Mouse (Mus musculus): Measurements from ENCODE around the gene Tspan8. TPM values are rescaled to one million over a fixed set of nuclear protein-coding genes. Genes with fewer than 3 reads are reported as not detected.

Tspan8 gene
- total RNA-seq, 2 experiments from 2014 or later, result 0.68 to 1.2 TPM

DNA sequence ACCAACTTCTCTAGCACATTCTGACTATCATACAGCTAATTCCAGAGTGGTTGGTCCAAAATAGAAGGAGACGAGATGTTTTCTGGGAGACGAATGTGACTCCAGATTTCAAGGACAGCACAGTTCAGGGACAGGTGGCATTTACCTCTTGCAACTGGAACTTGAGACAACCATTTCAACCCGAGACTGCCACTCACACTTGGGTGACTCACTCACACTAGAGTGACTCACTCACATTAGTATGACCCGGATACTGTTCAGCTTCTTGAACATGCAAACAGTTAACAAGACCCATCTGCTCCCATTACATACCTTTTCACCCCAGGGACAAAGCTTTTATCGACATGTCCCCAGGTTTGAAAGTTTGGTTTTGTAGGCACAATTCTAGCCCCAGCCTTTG lies 12.2 kb downstream of the Tspan8 start:
- intact Hi-C loops (cut with DNase I), result no loop called here
- DNase-seq (ENCODE audit: low spot score in 2 of 2), result no peak

DNA sequence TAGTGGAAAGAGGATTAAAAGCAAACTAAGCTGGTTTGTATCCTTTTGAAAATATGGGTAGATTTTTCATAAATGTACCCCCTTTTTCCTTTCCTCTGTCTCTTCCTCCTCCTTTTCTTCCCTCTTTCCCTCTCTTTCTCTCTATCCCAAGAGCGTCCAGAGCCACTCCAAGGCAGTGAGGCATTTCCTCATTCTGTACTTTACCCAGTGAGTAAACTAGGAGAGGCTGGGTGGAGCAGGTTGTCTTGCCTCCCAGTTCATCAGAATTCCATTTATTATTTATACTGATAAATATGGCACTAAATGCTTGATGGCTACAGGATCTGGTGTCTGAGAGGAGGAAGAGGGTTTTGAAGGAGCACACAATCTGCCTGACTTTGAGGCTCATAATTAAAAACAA lies 13.1 kb downstream of the Tspan8 start:
- no peak for DNase-seq (ENCODE audit: low spot score in 2 of 2)
- intact Hi-C loops (cut with DNase I), result no loop called here

DNA sequence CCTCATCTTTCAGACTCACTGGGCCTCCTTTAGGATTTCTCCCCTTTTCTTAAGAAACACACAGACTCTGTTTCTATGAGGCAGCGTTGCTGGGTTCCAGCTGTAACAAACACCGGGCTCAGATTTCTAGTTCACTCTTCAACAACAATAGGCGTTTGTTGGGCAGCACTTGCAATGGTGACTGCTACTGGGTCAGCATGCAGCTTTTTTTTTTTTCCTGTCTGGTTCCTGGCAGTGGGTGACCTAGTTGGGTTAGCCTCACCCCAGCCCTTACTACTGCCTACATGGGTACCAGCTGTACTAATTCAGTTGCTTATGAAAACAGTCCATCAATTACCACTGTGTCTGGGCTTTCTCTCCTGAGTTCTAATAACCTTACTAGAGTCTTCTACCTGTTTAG lies 14.1 kb downstream of the Tspan8 start:
- intact Hi-C loops (cut with DNase I), result no loop called here
- no peak for DNase-seq (ENCODE audit: low spot score in 2 of 2)

DNA sequence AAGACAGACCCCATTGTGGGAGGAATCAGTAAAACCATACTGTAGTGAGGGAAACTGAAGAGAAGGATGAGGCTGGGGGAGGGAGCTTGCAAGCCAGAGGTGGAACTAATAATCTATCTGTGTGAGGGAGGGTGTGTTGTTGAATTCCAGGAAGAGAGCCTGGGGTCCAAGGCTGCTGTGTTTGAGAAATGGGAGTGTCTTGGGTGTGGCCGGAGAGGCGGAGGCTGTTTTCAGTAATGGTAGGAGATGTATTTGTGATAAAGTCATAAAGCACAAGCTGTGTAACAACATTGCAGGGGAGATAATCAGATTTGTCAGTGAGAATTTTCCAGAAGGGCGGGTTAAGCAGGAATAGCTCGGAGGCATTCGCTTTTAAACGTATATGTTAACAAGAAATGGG lies 17.4 kb downstream of the Tspan8 start:
- no peak for DNase-seq (ENCODE audit: low spot score in 2 of 2)
- intact Hi-C loops (cut with DNase I), result no loop called here

DNA sequence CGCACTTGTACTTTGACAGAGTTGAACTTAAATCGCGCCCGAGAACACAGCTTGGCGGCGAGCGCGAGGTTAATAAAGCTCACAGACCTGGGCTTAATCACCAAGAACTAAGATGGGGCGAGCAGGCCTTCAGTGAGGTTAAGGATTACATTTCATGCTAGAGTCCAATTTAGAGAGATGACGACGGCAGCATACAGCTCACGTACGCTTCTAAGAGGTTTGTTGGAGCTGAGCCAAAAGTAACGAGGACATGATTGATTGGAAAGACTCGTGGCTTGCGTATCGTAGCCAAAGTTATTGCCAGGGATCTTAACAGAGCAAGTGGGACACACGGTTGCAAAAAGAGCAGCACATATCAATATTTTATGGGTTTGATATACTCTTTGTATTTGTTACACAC lies 30.3 kb downstream of the Tspan8 start:
- no peak for DNase-seq (ENCODE audit: low spot score in 2 of 2)
- intact Hi-C loops (cut with DNase I), result no loop called here

DNA sequence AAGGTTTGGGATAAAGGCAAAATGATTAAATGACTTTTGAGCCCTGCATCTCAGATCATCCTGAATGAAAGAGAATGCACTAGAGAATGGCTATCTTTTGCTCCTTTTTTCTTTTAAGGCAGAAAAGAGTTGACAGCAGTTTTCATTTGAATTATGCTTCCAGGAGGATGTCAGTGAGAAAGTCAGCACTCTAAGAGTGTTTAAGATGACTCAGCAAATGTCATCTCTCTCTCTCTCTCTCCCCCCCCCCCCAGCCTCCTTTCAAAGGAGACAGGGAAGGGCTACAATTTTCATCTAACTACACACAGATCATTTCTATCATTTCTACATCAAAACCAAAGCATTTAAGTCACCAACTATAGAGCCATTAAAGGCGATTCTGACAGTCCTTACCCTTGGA lies 31.9 kb downstream of the Tspan8 start:
- intact Hi-C loops (cut with DNase I), result no loop called here
- no peak for DNase-seq (ENCODE audit: low spot score in 2 of 2)

DNA sequence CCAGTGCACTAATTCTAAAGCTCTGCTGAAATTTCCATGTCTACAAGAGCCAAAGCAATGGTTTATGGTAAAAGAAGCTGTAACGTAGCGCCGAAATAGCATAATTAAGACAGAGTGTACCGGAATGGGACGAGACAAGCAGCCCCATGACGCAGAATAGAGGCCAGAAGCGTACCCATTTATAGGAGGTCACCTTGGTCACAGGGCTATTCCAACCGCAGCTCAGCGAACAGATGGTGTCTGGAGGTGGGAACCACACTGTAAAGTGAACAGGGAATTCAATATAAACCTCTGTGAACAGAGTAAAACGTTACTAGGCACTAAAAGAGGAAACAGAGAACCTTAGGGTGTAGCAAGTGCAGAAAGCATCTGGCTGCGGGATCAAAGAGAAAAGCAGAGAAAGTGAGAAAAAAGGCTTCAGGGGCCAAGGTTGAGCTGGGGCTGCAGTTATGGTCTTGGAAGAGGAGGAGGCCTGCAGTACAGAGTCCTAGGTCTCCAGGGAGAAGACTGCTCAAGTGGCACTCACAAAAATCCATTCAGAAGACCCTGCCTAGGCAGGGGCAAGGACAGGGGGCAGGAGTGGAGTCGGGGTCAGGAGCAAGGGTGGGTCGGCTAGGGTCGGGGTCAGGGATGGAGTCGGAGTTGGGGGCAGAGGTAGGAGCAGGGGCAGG lies 43.7 kb downstream of the Tspan8 start:
- DNase-seq (ENCODE audit: low spot score in 2 of 2), result no peak
- intact Hi-C loops (cut with DNase I), result no loop called here

DNA sequence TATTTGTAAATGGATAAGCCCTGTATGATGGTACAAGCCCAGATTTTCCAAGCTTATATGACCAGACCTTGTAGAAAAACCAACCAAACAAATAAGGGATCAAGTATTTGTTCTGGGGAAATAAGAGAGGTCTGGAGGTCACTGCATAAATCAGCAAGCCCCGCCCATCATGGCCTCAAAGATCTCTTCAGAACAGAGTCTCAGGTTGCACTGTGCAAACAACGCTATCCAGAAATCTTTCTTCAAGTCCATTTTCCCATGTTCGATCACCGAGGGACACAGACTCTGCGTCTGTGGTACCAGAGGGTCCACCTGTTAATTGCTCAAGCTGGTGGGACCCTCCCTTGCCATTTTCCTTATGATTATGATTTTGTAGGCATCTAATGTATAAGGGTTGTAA lies 45.3 kb downstream of the Tspan8 start:
- intact Hi-C loops (cut with DNase I), result no loop called here
- no peak for DNase-seq (ENCODE audit: low spot score in 2 of 2)

DNA sequence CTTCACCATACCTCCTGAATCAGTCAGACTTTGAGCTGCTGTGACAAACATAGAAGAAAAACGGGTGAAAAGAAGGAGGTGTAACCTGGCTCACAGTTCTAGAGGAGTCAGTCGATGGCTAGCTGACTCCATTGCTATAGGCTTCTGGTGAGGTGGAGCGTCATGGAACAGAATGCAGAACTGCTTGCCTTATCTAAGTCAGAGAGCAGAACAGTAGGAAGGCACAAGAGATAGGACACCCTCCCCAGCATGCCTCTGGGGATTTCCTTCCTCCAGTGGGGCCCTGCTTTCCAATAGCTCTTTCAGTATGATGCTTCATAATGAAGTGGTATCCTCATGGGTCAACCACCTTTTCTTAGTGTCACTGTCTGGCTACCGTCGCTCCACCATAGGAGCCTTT lies 66.1 kb downstream of the Tspan8 start:
- DNase-seq (ENCODE audit: low spot score in 2 of 2), result no peak
- intact Hi-C loops (cut with DNase I), result no loop called here

DNA sequence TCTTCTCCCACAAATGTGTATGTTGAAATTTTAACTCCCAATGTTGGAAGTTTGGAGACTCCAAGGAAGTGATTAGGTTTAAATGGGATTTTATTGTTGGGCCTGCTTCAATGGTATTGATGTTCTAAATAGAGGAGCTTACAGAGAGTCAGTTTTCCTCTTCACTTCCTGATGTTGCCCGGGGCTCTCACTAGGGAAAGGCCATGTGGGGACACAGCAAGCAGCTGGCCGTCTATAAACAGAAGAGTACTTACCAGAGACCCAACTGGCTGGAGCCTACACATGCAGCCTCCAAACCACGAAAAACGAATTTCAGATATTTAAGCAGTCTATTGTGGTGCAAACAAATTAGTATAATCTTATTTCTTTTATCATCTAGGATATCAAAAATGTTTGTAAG lies 75.3 kb downstream of the Tspan8 start:
- intact Hi-C loops (cut with DNase I), result no loop called here
- no peak for DNase-seq (ENCODE audit: low spot score in 2 of 2)

DNA sequence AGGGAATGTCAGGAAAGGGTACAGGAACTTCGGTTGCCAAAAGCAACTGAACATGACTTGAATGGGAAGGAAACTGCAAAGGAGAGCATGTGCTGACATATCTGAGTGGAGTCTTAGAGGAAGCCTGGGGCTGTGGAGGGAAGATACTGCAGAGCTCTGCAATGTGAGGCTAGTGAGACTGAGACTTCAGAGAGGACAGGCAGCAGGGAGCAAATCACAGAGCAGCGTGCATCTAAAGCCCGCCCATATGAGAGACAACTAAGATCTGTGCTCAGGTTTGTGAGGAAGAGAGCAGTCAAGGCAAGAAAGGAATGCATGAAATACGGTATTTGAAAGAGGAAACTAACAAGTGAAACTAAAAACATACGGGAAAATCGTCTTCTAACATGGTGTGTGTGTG lies 76.3 kb downstream of the Tspan8 start:
- intact Hi-C loops (cut with DNase I), result no loop called here
- DNase-seq (ENCODE audit: low spot score in 2 of 2), result no peak

DNA sequence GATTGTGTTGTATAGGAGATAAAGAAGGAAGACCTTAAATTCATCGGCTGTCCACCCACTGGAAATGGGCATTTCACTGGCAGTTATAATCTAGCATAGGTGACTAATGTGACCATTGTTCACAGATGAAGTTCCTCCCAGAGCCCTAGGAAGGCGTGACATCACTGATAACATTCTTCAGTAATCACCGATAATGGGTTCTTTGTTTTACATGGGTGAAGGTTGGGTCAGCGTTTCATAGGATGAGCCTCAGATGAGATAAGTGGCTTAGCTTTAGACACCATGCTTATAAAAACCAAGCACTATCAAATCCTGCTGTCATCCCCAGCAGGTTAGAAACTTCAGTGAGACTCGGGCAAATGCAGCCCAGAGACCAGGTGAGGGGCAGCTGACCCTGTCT lies 77.4 kb downstream of the Tspan8 start:
- intact Hi-C loops (cut with DNase I), result no loop called here
- DNase-seq (ENCODE audit: low spot score in 2 of 2), result no peak

DNA sequence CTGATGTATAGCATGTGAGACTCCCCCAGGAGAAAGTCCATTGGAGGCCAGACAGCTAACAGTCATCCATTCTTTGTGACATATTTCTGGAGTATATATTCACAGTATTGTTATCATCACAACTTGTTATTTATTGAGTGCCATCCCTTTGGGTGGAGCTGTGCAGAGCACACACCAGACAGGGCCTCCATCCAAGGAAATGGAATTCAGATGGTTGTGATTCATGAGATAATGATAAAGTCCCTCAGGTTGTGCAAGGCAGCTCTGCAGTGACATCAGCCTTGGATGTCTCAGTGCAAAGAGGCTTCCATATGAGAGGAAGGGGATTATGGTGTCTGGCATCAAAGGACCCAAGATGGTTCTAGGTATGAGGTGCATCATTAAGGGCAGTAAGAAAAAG lies 80.1 kb downstream of the Tspan8 start:
- no peak for DNase-seq (ENCODE audit: low spot score in 2 of 2)
- intact Hi-C loops (cut with DNase I), result no loop called here

DNA sequence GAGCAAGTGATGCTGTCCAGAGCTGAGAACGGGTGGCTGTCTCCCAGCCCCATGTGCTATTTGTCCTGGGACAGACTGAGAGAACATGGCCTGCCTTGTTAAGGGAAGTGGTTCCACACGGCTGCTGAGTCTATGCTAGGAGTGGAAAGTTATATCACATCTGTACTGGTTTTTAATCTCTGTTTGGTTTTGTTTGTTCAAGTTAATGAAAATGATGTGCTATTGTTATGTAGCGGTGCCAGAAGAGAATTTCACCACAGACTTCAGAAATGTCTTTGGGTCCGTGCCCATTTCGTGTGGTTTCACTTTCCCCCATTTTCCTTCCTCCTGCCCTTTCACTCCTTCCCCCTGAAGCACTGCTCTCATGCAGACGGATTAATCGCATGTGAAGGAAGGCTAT lies 80.6 kb downstream of the Tspan8 start:
- no peak for DNase-seq (ENCODE audit: low spot score in 2 of 2)

More for the DNA sequence above, 80.6 kb downstream of the Tspan8 start:
- intact Hi-C loops (cut with DNase I), result no loop called here

Other genes starting within 250 kb of the Tspan8 start
- under 1 TPM; 0.57 to 0.72 TPM for gene A930009A15Rik, start 246.8 kb upstream of the Tspan8 start, total RNA-seq (2021)
- 1 to 10 TPM; 2.8 to 3.6 TPM for gene Lgr5, start 229.1 kb upstream of the Tspan8 start, total RNA-seq (2021)
- 10 to 100 TPM; 28.3 to 29.2 TPM for gene Ptprr, start 201.4 kb downstream of the Tspan8 start, total RNA-seq (2021)

Data from left cerebral cortex, postnatal 14 days (tissue).